Mouse (Mus musculus): Measurements from ENCODE around the gene Ecm1. TPM values are rescaled to one million over a fixed set of nuclear protein-coding genes. Genes with fewer than 3 reads are reported as not detected.

The Ecm1 gene
- polyA plus RNA-seq, 1 experiment from 2014 or later, result 66.1 TPM

DNA sequence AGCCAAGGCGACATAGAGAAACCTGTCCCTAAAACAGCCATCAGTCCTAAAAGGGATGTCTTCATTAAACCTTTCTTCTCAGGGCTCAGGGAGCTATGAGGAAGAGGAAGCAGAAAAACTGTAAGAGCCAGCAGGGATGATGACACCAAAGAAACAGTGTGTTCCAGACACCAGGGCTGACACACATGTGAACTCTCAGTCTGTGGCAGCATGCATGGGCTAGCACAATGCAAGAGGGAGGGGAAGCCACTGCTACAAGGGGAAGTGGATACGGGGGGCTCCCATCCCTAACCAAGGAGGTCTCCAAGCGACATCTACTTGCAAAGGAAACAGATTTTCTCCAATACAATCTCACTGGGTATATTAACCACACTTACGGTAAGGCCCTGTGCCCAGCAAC, 33.1 kb downstream of the Ecm1 start:
- Histone ChIP-seq H3K4me2 (ENCODE audit: low read length) (no peak overlapping the region), H3K4me1 (ENCODE audit: control insufficient read depth in 2 of 2, insufficient read depth in 2 of 2, low read length in 2 of 2) (peaks cover 5 to 13% of the 10 kb centered on the region in 2 experiments), H3K27ac (replicated peaks in 1 of 2; ENCODE audit: control insufficient read depth in 1 of 2, insufficient read depth in 1 of 2, low read depth in 2 of 2, low read length in 2 of 2) (no peak overlapping the region), H3K9ac (ENCODE audit: low read length) (no peak overlapping the region), H3K4me3 (ENCODE audit: control insufficient read depth in 1 of 2, insufficient read depth in 1 of 2, low read depth in 1 of 2, low read length in 2 of 2) (no peak overlapping the region), H3K36me3 (ENCODE audit: control insufficient read depth, insufficient read depth, low read length) (no peaks in the 10 kb centered on the region), H3K9me3 (ENCODE audit: control insufficient read depth, low read length) (no peaks in the 10 kb centered on the region), H3K27me3 (ENCODE audit: control insufficient read depth, insufficient read depth, low read length) (no peaks in the 10 kb centered on the region)
- WGBS, result 91% methylated on average over 4 of the region's 4 CpGs
- no peak for ATAC-seq (ENCODE audit: insufficient number of reproducible peaks, insufficient read depth, low FRiP score, low read depth)

DNA sequence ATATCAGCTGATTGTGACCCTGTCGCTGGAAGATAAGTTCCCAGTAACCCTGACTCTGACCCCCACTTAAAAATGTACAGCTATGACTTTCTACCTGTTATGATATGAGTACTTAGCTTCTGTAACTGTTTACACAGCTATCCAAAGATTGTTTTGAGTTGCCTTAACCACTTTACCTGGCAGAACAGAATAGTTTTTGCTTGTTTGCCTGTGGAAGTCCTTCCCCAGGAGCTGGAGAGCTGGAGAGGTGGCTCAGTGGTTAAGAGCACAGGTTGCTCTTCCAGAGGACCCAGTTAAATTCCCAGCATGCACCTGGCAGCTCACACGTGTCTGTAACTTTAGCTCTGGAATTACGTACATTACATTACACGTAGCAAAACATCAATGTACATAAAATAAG, 34.8 kb downstream of the Ecm1 start:
- no peak overlapping the region for H3K27ac ChIP-seq (replicated peaks in 1 of 2; ENCODE audit: control insufficient read depth in 1 of 2, insufficient read depth in 1 of 2, low read depth in 2 of 2, low read length in 2 of 2)
- ATAC-seq (ENCODE audit: insufficient number of reproducible peaks, insufficient read depth, low FRiP score, low read depth), result no peak
- no peak overlapping the region for H3K9ac ChIP-seq (ENCODE audit: low read length)
- H3K4me1 ChIP-seq (ENCODE audit: control insufficient read depth in 2 of 2, insufficient read depth in 2 of 2, low read length in 2 of 2), result peaks cover 8 to 28% of the 10 kb centered on the region in 2 experiments
- H3K9me3 ChIP-seq (ENCODE audit: control insufficient read depth, low read length), result no peaks in the 10 kb centered on the region
- H3K4me3 ChIP-seq (ENCODE audit: control insufficient read depth in 1 of 2, insufficient read depth in 1 of 2, low read depth in 1 of 2, low read length in 2 of 2), result no peak overlapping the region
- H3K27me3 ChIP-seq (ENCODE audit: control insufficient read depth, insufficient read depth, low read length), result no peaks in the 10 kb centered on the region
- H3K4me2 ChIP-seq (ENCODE audit: low read length), result no peak overlapping the region
- no peaks in the 10 kb centered on the region for H3K36me3 ChIP-seq (ENCODE audit: control insufficient read depth, insufficient read depth, low read length)
- 84% methylated on average over 4 of the region's 4 CpGs for WGBS

DNA sequence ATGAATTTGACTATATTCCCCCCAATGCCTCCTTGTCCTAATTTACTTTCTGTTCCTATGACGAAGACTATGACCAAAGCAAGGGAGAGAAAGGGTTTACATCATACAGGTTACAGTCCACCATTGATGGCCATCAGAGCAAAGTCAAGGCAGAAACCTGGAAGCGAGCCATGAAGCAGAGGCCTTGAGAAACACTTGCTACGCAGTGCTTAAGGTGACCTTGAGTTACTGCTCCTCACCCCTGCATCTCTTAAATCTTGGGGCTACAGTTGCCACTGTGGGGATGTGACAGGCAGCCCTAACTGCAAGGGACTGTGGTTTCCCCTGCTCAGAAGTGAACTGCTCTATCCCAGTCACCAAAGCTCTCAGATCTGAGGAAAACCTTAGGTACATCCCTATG, 36.1 kb downstream of the Ecm1 start:
- no peak overlapping the region for H3K4me2 ChIP-seq (ENCODE audit: low read length)
- no peaks in the 10 kb centered on the region for H3K9me3 ChIP-seq (ENCODE audit: control insufficient read depth, low read length)
- H3K36me3 ChIP-seq (ENCODE audit: control insufficient read depth, insufficient read depth, low read length), result no peaks in the 10 kb centered on the region
- H3K4me1 ChIP-seq (ENCODE audit: control insufficient read depth in 2 of 2, insufficient read depth in 2 of 2, low read length in 2 of 2), result peaks cover 8 to 28% of the 10 kb centered on the region in 2 experiments
- no peak for ATAC-seq (ENCODE audit: insufficient number of reproducible peaks, insufficient read depth, low FRiP score, low read depth)
- H3K27me3 ChIP-seq (ENCODE audit: control insufficient read depth, insufficient read depth, low read length), result no peaks in the 10 kb centered on the region
- H3K9ac ChIP-seq (ENCODE audit: low read length), result no peak overlapping the region
- no peak overlapping the region for H3K4me3 ChIP-seq (ENCODE audit: control insufficient read depth in 1 of 2, insufficient read depth in 1 of 2, low read depth in 1 of 2, low read length in 2 of 2)
- WGBS, result 92% methylated on average over 3 of the region's 3 CpGs
- no peak overlapping the region for H3K27ac ChIP-seq (replicated peaks in 1 of 2; ENCODE audit: control insufficient read depth in 1 of 2, insufficient read depth in 1 of 2, low read depth in 2 of 2, low read length in 2 of 2)

DNA sequence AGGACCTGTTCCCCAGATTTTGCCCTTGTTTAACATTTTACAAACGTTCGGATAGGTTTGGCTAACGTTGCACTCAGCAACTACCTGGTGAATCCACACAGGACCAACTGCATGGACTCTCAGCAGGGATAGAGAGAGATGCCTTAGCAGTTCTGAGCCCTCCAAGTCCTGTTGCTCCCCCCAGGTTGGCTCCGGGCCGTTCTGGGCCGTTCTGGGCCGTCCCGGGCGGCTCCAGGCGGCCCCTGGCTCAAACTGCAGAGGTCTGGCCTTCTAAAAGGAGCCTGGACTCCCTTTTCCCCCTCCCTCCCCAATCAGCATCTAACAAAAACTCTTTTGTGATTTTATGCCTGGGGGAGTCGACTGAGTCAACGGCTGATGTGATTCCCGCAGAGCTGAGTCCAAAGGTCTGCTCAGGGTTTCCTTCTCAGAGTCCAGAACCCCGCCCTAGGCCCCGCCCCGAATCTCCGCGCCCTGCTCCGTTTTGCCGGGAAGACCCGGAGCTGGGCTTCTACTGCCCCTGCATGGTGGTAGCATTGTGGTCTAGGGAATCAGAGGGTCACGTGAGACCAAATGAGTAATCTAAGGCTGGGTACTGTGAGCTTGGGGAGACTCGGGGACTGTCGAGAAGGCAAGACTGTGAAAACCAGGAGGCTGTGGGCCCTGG, 37.4 kb downstream of the Ecm1 start:
- peak; percentile 82 for ATAC-seq (ENCODE audit: insufficient number of reproducible peaks, insufficient read depth, low FRiP score, low read depth)
- WGBS, result 7% methylated on average over 24 of the region's 24 CpGs
- H3K4me1 ChIP-seq (ENCODE audit: control insufficient read depth in 2 of 2, insufficient read depth in 2 of 2, low read length in 2 of 2), result peaks cover 8 to 28% of the 10 kb centered on the region in 2 experiments

DNA sequence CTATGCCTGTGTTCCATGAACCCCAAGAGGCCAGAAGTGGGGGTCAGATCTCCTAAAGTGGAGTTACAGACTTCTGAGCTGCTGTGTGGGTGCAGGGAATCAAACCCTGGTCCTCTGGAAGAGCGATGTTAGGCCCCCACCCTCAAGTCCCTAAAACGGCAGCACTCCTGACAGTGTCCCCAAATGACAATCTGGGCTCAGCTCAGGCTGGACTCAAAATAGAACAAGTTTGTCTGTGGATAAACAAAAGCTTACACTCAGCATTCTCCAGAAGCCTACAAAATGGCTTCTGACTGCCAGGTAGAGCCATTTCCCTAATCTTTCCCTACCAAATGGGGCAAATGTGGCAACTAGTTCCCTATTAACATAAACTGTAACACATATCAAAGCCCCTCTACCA, 38.3 kb downstream of the Ecm1 start:
- Histone ChIP-seq H3K27ac (replicated peaks in 1 of 2; ENCODE audit: control insufficient read depth in 1 of 2, insufficient read depth in 1 of 2, low read depth in 2 of 2, low read length in 2 of 2) (peak overlapping the region in 1 of 2 experiments; percentile 78; a peak in 1 of 4 replicates), H3K9me3 (ENCODE audit: control insufficient read depth, low read length) (no peaks in the 10 kb centered on the region), H3K9ac (ENCODE audit: low read length) (no peak overlapping the region), H3K27me3 (ENCODE audit: control insufficient read depth, insufficient read depth, low read length) (no peaks in the 10 kb centered on the region), H3K4me1 (ENCODE audit: control insufficient read depth in 2 of 2, insufficient read depth in 2 of 2, low read length in 2 of 2) (peaks cover 15 to 36% of the 10 kb centered on the region in 2 experiments), H3K4me2 (ENCODE audit: low read length) (no peak overlapping the region), H3K4me3 (ENCODE audit: control insufficient read depth in 1 of 2, insufficient read depth in 1 of 2, low read depth in 1 of 2, low read length in 2 of 2) (no peak overlapping the region), H3K36me3 (ENCODE audit: control insufficient read depth, insufficient read depth, low read length) (no peaks in the 10 kb centered on the region)
- WGBS, result 66% methylated on average over 2 of the region's 2 CpGs
- no peak for ATAC-seq (ENCODE audit: insufficient number of reproducible peaks, insufficient read depth, low FRiP score, low read depth)

More for the DNA sequence above, 37.4 kb downstream of the Ecm1 start:
- Histone ChIP-seq H3K36me3 (ENCODE audit: control insufficient read depth, insufficient read depth, low read length) (no peaks in the 10 kb centered on the region), H3K4me2 (ENCODE audit: low read length) (peak overlapping the region; percentile 79), H3K27me3 (ENCODE audit: control insufficient read depth, insufficient read depth, low read length) (no peaks in the 10 kb centered on the region), H3K4me3 (ENCODE audit: control insufficient read depth in 1 of 2, insufficient read depth in 1 of 2, low read depth in 1 of 2, low read length in 2 of 2) (peak overlapping the region; percentile 28 to 36), H3K27ac (replicated peaks in 1 of 2; ENCODE audit: control insufficient read depth in 1 of 2, insufficient read depth in 1 of 2, low read depth in 2 of 2, low read length in 2 of 2) (peak overlapping the region; percentile 58 to 78; a peak in 3 of 4 replicates), H3K9me3 (ENCODE audit: control insufficient read depth, low read length) (no peaks in the 10 kb centered on the region), H3K9ac (ENCODE audit: low read length) (peak overlapping the region; percentile 76)

DNA sequence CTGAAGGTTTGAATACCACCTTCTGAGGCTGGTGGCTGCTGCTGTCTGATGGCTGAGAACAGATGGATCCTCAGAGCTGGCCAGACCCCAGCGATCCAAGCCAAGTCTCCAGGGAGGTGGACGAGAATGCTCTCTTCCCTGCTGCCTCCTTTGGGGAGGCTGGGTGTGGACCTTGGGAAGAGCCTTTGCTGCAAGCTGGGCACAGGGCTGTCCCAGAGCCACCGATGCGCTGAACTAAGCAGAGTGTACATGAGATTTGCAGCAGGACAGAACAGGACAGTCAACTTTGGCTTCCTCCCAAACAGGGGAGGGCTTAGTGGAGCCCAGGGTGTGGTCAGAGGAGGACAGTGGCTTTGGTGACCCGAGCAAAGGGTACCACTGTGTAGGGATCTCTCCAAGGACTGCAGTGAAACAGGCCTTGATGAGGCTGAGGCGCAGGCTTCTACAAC, 39.1 kb downstream of the Ecm1 start:
- H3K27me3 ChIP-seq (ENCODE audit: control insufficient read depth, insufficient read depth, low read length), result no peaks in the 10 kb centered on the region
- H3K4me2 ChIP-seq (ENCODE audit: low read length), result no peak overlapping the region
- H3K27ac ChIP-seq (replicated peaks in 1 of 2; ENCODE audit: control insufficient read depth in 1 of 2, insufficient read depth in 1 of 2, low read depth in 2 of 2, low read length in 2 of 2), result no peak overlapping the region
- H3K9ac ChIP-seq (ENCODE audit: low read length), result peak overlapping the region; percentile 21; the same call in 1 of the 2 replicates
- no peaks in the 10 kb centered on the region for H3K36me3 ChIP-seq (ENCODE audit: control insufficient read depth, insufficient read depth, low read length)
- WGBS, result 65% methylated on average over 6 of the region's 6 CpGs
- H3K9me3 ChIP-seq (ENCODE audit: control insufficient read depth, low read length), result no peaks in the 10 kb centered on the region
- peaks cover 23 to 44% of the 10 kb centered on the region in 2 experiments for H3K4me1 ChIP-seq (ENCODE audit: control insufficient read depth in 2 of 2, insufficient read depth in 2 of 2, low read length in 2 of 2)
- H3K4me3 ChIP-seq (ENCODE audit: control insufficient read depth in 1 of 2, insufficient read depth in 1 of 2, low read depth in 1 of 2, low read length in 2 of 2), result no peak overlapping the region
- ATAC-seq (ENCODE audit: insufficient number of reproducible peaks, insufficient read depth, low FRiP score, low read depth), result no peak

DNA sequence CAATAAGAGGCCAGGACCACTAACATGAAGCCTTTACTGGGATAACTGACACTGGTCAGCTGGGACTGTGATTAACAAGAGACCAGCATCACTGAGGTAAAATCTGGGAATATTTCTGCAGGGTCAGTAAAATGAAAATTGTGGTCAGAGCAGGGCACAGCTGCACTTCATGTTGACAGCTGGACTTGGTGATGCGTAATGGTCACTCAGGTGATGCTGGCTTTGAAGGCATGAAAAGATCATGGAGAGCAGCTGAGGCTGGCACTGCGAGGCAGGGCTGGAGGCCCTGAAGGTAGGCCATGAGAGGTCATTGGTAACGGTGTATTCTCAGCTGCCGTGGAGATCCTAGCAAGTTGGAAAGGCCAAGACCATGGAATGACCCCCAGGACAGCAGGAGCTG, 41.1 kb downstream of the Ecm1 start:
- 95% methylated on average over 4 of the region's 4 CpGs for WGBS
- no peak overlapping the region for H3K4me2 ChIP-seq (ENCODE audit: low read length)
- no peak overlapping the region for H3K4me3 ChIP-seq (ENCODE audit: control insufficient read depth in 1 of 2, insufficient read depth in 1 of 2, low read depth in 1 of 2, low read length in 2 of 2)
- no peak overlapping the region for H3K27ac ChIP-seq (replicated peaks in 1 of 2; ENCODE audit: control insufficient read depth in 1 of 2, insufficient read depth in 1 of 2, low read depth in 2 of 2, low read length in 2 of 2)
- H3K9me3 ChIP-seq (ENCODE audit: control insufficient read depth, low read length), result no peaks in the 10 kb centered on the region
- peaks cover 38 to 64% of the 10 kb centered on the region in 2 experiments for H3K4me1 ChIP-seq (ENCODE audit: control insufficient read depth in 2 of 2, insufficient read depth in 2 of 2, low read length in 2 of 2)
- H3K27me3 ChIP-seq (ENCODE audit: control insufficient read depth, insufficient read depth, low read length), result no peaks in the 10 kb centered on the region
- H3K9ac ChIP-seq (ENCODE audit: low read length), result no peak overlapping the region
- no peaks in the 10 kb centered on the region for H3K36me3 ChIP-seq (ENCODE audit: control insufficient read depth, insufficient read depth, low read length)
- no peak for ATAC-seq (ENCODE audit: insufficient number of reproducible peaks, insufficient read depth, low FRiP score, low read depth)

DNA sequence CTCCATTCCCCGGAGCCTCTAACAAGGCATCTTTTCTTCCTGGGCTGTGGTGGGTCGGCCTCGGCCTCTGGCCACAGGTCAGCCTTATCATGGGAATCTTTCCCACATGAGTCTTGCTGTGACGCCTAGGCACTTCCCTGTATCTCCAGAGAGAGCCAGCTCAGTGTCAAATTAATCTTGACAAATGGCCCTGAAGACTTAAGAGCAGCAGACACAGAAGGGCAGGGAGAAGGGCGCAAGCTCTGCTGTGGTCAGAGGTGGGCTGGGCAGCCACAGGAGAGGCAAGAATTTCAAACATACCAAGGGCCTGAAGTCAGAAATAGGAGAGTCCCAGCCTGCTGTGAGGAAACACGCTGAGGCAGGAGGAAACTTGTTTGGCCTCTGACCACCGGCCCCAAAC, 43.0 kb downstream of the Ecm1 start:
- Histone ChIP-seq H3K4me2 (ENCODE audit: low read length) (no peak overlapping the region), H3K36me3 (ENCODE audit: control insufficient read depth, insufficient read depth, low read length) (no peaks in the 10 kb centered on the region), H3K27ac (replicated peaks in 1 of 2; ENCODE audit: control insufficient read depth in 1 of 2, insufficient read depth in 1 of 2, low read depth in 2 of 2, low read length in 2 of 2) (peak overlapping the region; percentile 68 to 88), H3K27me3 (ENCODE audit: control insufficient read depth, insufficient read depth, low read length) (no peaks in the 10 kb centered on the region), H3K9ac (ENCODE audit: low read length) (0 out of 2 replicates have a peak overlapping the region, but pooled peaks have one; percentile 13), H3K4me3 (ENCODE audit: control insufficient read depth in 1 of 2, insufficient read depth in 1 of 2, low read depth in 1 of 2, low read length in 2 of 2) (no peak overlapping the region), H3K9me3 (ENCODE audit: control insufficient read depth, low read length) (no peaks in the 10 kb centered on the region), H3K4me1 (ENCODE audit: control insufficient read depth in 2 of 2, insufficient read depth in 2 of 2, low read length in 2 of 2) (peaks cover 42 to 63% of the 10 kb centered on the region in 2 experiments)
- 9% methylated on average over 7 of the region's 7 CpGs for WGBS
- ATAC-seq (ENCODE audit: insufficient number of reproducible peaks, insufficient read depth, low FRiP score, low read depth), result no peak
